Mouse (Mus musculus) embryonic facial prominence, embryonic 10.5 days (tissue): Measurements from ENCODE around the gene Ptms. TPM values are rescaled to one million over a fixed set of nuclear protein-coding genes. Genes with fewer than 3 reads are reported as not detected.

Experiments used
- DNase-seq: peaks from one replicate; pipeline ENCODE4 v3.0.0-alpha.2; 2017; ENCODE audit warnings: low spot score
- H3K27ac ChIP-seq: fragments of 300-500 bp; sonication (generic); replicated peaks from 2 replicates; pipeline ENCODE4 v1.5.1; 2016; ENCODE audit warnings: mild to moderate bottlenecking
- H3K27me3 ChIP-seq: fragments of 300-500 bp; sonication (generic); replicated peaks from 2 replicates; pipeline ENCODE4 v1.6.1; 2016; ENCODE audit warnings: low read depth, mild to moderate bottlenecking; ENCODE audit not compliant: poor library complexity, severe bottlenecking
- H3K36me3 ChIP-seq: fragments of 300-500 bp; sonication (generic); replicated peaks from 2 replicates; pipeline ENCODE4 v1.6.1; 2016; ENCODE audit warnings: mild to moderate bottlenecking, moderate library complexity
- H3K4me1 ChIP-seq: fragments of 300-500 bp; sonication (generic); 2 replicates; pipeline ENCODE4 v1.6.1; 2016
- H3K4me3 ChIP-seq: fragments of 300-500 bp; sonication (generic); 2 replicates; pipeline ENCODE4 v1.5.1; 2016; ENCODE audit warnings: mild to moderate bottlenecking, moderate library complexity
- H3K9me3 ChIP-seq: fragments of 300-500 bp; sonication (generic); 2 replicates; pipeline ENCODE4 v1.6.1; 2016; ENCODE audit warnings: mild to moderate bottlenecking
- WGBS: fragments of 180-500 bp; shearing (Covaris S2); methylation state at CpG from one replicate; pipeline ENCODE4 v1.1.7; 2016; 5-methylcytosine and 5-hydroxymethylcytosine counted together
- polyA plus RNA-seq: library from polyadenylated mRNA; unstranded; fragments of >200 nt; fragmentation: Nextera tagmentation; extraction: Ambion mirVana; gene quantifications from 2 replicates; pipeline ENCODE4 v1.2.1, GENCODE M21; 2016

Gene Ptms
- polyA plus RNA-seq, 1 experiment from 2014 or later: 213 TPM

- DNase-seq: no peak
- Histone ChIP-seq H3K4me3 (no peak overlapping the region), H3K9me3 (no peaks in the 10 kb centered on the region), H3K27me3 (peaks cover 43% of the 10 kb centered on the region), H3K36me3 (peaks cover 36% of the 10 kb centered on the region), H3K4me1 (peaks cover 65% of the 10 kb centered on the region), H3K27ac (peak overlapping the region; percentile 41; the same call in 1 of the 2 replicates)
- 73% methylated on average over 6 of the region's 6 CpGs for WGBS
These were observed 6.7 kb downstream of the Ptms start for GRCm38 (mm10) chr6:124913214-124913613.

- Histone ChIP-seq H3K9me3 (no peaks in the 10 kb centered on the region), H3K27me3 (peaks cover 51% of the 10 kb centered on the region), H3K27ac (peak within 1 kb of the TSS; percentile 12), H3K4me3 (peak within 1 kb of the TSS; percentile 14; the same call in 1 of the 2 replicates), H3K4me1 (peaks cover 60% of the 10 kb centered on the region), H3K36me3 (peaks cover 36% of the 10 kb centered on the region)
- DNase-seq: peak; percentile 25
- 17% methylated on average over 13 of the region's 13 CpGs for WGBS
These were observed 8.2 kb downstream of the Ptms start, which contains the start of gene Lag3 for GRCm38 (mm10) chr6:124911533-124912218. Gene Lag3, minus strand, starts transcription at chr6:124911705.

GRCm38 (mm10) chr6:124910032-124910431 is 9.9 kb downstream of the Ptms start:
- Histone ChIP-seq H3K4me1 (peaks cover 50% of the 10 kb centered on the region), H3K36me3 (peaks cover 27% of the 10 kb centered on the region), H3K9me3 (no peaks in the 10 kb centered on the region), H3K27ac (peak overlapping the region; percentile 83), H3K4me3 (peak overlapping the region; percentile 51), H3K27me3 (peaks cover 51% of the 10 kb centered on the region)
- peak; percentile 59 for DNase-seq
- 3% methylated on average over 32 of the region's 32 CpGs for WGBS

- H3K27me3 ChIP-seq: peaks cover 51% of the 10 kb centered on the region
- H3K27ac ChIP-seq: no peak overlapping the region
- peaks cover 5% of the 10 kb centered on the region for H3K36me3 ChIP-seq
- no peak overlapping the region for H3K4me3 ChIP-seq
- H3K9me3 ChIP-seq: no peaks in the 10 kb centered on the region
- WGBS: 86% methylated on average over 1 of the region's 1 CpGs
- no peak for DNase-seq
- H3K4me1 ChIP-seq: peaks cover 50% of the 10 kb centered on the region
These were observed 12.1 kb downstream of the Ptms start for GRCm38 (mm10) chr6:124907767-124908166.

- 25% methylated on average over 16 of the region's 16 CpGs for WGBS
- Histone ChIP-seq H3K4me1 (peaks cover 32% of the 10 kb centered on the region), H3K27me3 (peaks cover 28% of the 10 kb centered on the region), H3K27ac (peak overlapping the region; percentile 98), H3K36me3 (no peaks in the 10 kb centered on the region), H3K4me3 (peak overlapping the region; percentile 65), H3K9me3 (no peaks in the 10 kb centered on the region)
- DNase-seq: no peak
These were observed 14.7 kb downstream of the Ptms start for GRCm38 (mm10) chr6:124904991-124905860.

- peak; percentile 85 for DNase-seq
- 6% methylated on average over 24 of the region's 24 CpGs for WGBS
- Histone ChIP-seq H3K36me3 (no peaks in the 10 kb centered on the region), H3K27me3 (peaks cover 19% of the 10 kb centered on the region), H3K9me3 (no peaks in the 10 kb centered on the region), H3K4me1 (peaks cover 24% of the 10 kb centered on the region), H3K4me3 (peak overlapping the region; percentile 65), H3K27ac (peak overlapping the region; percentile 98)
These were observed 15.5 kb downstream of the Ptms start for GRCm38 (mm10) chr6:124904161-124904981.

- Histone ChIP-seq H3K27ac (peak overlapping the region; percentile 98), H3K36me3 (no peaks in the 10 kb centered on the region), H3K4me1 (peaks cover 24% of the 10 kb centered on the region), H3K4me3 (peak overlapping the region; percentile 65), H3K9me3 (no peaks in the 10 kb centered on the region), H3K27me3 (peaks cover 12% of the 10 kb centered on the region)
- WGBS: under 1% methylated on average over 23 of the region's 23 CpGs
- DNase-seq: peak; percentile 95
These were observed 16.2 kb downstream of the Ptms start for GRCm38 (mm10) chr6:124903580-124904151.

- peaks cover 24% of the 10 kb centered on the region for H3K4me1 ChIP-seq
- H3K36me3 ChIP-seq: no peaks in the 10 kb centered on the region
- no peaks in the 10 kb centered on the region for H3K27me3 ChIP-seq
- H3K4me3 ChIP-seq: no peak overlapping the region
- no peak overlapping the region; the same call in 1 of the 2 replicates for H3K27ac ChIP-seq
- no peak for DNase-seq
- no peaks in the 10 kb centered on the region for H3K9me3 ChIP-seq
These were observed 18.1 kb downstream of the Ptms start for GRCm38 (mm10) chr6:124901851-124902250.

GRCm38 (mm10) chr6:124900801-124901480 is 19.0 kb downstream of the Ptms start:
- Histone ChIP-seq H3K9me3 (no peaks in the 10 kb centered on the region), H3K4me3 (no peak overlapping the region), H3K4me1 (peaks cover 24% of the 10 kb centered on the region), H3K27me3 (no peaks in the 10 kb centered on the region), H3K27ac (no peak overlapping the region), H3K36me3 (no peaks in the 10 kb centered on the region)
- DNase-seq: no peak
- 67% methylated on average over 10 of the region's 10 CpGs for WGBS

GRCm38 (mm10) chr6:124900056-124900800 is 19.7 kb downstream of the Ptms start:
- Histone ChIP-seq H3K4me3 (no peak overlapping the region), H3K36me3 (no peaks in the 10 kb centered on the region), H3K27ac (no peak overlapping the region), H3K4me1 (peaks cover 20% of the 10 kb centered on the region), H3K27me3 (no peaks in the 10 kb centered on the region), H3K9me3 (no peaks in the 10 kb centered on the region)
- DNase-seq: no peak
- WGBS: 65% methylated on average over 8 of the region's 8 CpGs

GRCm38 (mm10) chr6:124898359-124898758 is 21.5 kb downstream of the Ptms start:
- WGBS: 73% methylated on average over 3 of the region's 3 CpGs
- H3K27ac ChIP-seq: no peak overlapping the region
- H3K36me3 ChIP-seq: no peaks in the 10 kb centered on the region
- peaks cover 3% of the 10 kb centered on the region; the same call in 1 of the 2 replicates for H3K4me1 ChIP-seq
- no peak overlapping the region for H3K4me3 ChIP-seq
- H3K27me3 ChIP-seq: no peaks in the 10 kb centered on the region
- H3K9me3 ChIP-seq: no peaks in the 10 kb centered on the region
- DNase-seq: no peak
